Mouse (Mus musculus) gonadal fat pad, adult 2 months (tissue): ENCODE results near the gene Fam214a. TPM values are rescaled to one million over a fixed set of nuclear protein-coding genes. Genes with fewer than 3 reads are reported as not detected.

Experiments
- polyA plus RNA-seq: library from polyadenylated mRNA; depleted of rRNA; stranded (reverse); fragments of >200 nt; gene quantifications from 2 replicates; pipeline ENCODE4 v1.2.3, GENCODE M21; 2012; rRNA removed

Fam214a gene
- polyA plus RNA-seq, 1 experiment, result 17.0 TPM

Other genes starting within 250 kb of the Fam214a start
- gene Onecut1, start 91.0 kb upstream of the Fam214a start, polyA plus RNA-seq, result not detected in 2 replicates
- gene Arpp19, start 84.7 kb downstream of the Fam214a start, polyA plus RNA-seq, result 16.4 and 20.5 TPM in 2 replicates
- gene Myo5a, start 118.1 kb downstream of the Fam214a start, polyA plus RNA-seq, result 9.0 and 9.8 TPM in 2 replicates